Mouse (Mus musculus) thymus, adult 2 months (tissue): ENCODE results near the gene Gpc6. TPM values are rescaled to one million over a fixed set of nuclear protein-coding genes. Genes with fewer than 3 reads are reported as not detected.

Source experiments
- DNase-seq: peaks from one replicate; pipeline ENCODE4 v3.0.0; 2021
- H3K27ac ChIP-seq: fragments of 200-500 bp; 2 replicates; pipeline ENCODE4 v1.5.1; 2012; ENCODE audit warnings: low read length, control low read depth; ENCODE audit not compliant: control insufficient read depth, insufficient read depth
- H3K27me3 ChIP-seq: fragments of 200-500 bp; 2 replicates; pipeline ENCODE4 v1.6.1; 2012; ENCODE audit warnings: mild to moderate bottlenecking, low read length, moderate library complexity, mixed read lengths; ENCODE audit not compliant: control insufficient read depth, insufficient read depth
- H3K36me3 ChIP-seq: fragments of 200-500 bp; 2 replicates; pipeline ENCODE4 v1.6.1; 2012; ENCODE audit warnings: mild to moderate bottlenecking, low read length, moderate library complexity; ENCODE audit not compliant: control insufficient read depth, insufficient read depth
- H3K4me1 ChIP-seq: fragments of 200-500 bp; replicated peaks from 2 replicates; pipeline ENCODE4 v1.6.1; 2012; ENCODE audit warnings: low read length; ENCODE audit not compliant: control insufficient read depth, insufficient read depth
- H3K4me3 ChIP-seq: fragments of 200-500 bp; 2 replicates; pipeline ENCODE4 v1.5.1; 2012; ENCODE audit warnings: mild to moderate bottlenecking, low read length, control low read depth, moderate library complexity; ENCODE audit not compliant: control insufficient read depth, insufficient read depth
- CTCF ChIP-seq: fragments of 200-500 bp; IDR thresholded peaks from 2 replicates; pipeline ENCODE4 v1.5.1; 2012; ENCODE audit warnings: mild to moderate bottlenecking, control low read depth, low read length, moderate library complexity, borderline replicate concordance; ENCODE audit not compliant: control insufficient read depth, poor library complexity, insufficient read depth; ENCODE audit errors: extremely low read depth
- POLR2A ChIP-seq: fragments of 200-500 bp; IDR thresholded peaks from 2 replicates; pipeline ENCODE4 v1.6.1; 2012; ENCODE audit warnings: mild to moderate bottlenecking, low read length, control low read depth, moderate library complexity; ENCODE audit not compliant: control insufficient read depth, poor library complexity, insufficient read depth; ENCODE audit errors: extremely low read depth
- WGBS: fragments of 180-500 bp; shearing (Covaris S2); methylation state at CpG from one replicate; pipeline ENCODE4 v1.1.7; 2018; 5-methylcytosine and 5-hydroxymethylcytosine counted together
- polyA plus RNA-seq: library from polyadenylated mRNA; depleted of rRNA; stranded (reverse); fragments of >200 nt; gene quantifications from 2 replicates; pipeline ENCODE4 v1.2.3, GENCODE M21; 2012

Gene Gpc6
- polyA plus RNA-seq, 1 experiment, result 1.5 TPM

DNA sequence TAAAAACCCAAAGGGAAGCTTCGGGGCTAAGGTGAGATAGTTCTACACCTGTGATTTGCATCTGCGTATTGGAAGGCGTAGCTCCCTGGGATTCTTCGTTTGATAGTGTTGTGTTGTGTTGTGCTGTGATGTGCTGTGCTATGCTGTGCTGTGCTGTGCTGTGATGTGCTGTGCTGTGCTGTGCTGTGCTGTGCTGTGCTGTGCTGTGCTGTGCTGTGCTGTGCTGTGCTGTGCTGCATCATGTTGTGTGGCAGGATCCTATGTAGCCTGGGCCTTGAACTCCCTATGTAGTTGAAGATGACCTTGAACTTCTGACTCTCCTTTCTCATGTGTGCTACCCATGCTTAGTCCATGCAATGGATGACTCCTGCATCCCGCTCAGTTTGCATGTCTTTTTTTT is 994.5 kb downstream of the Gpc6 start:
- TF ChIP-seq CTCF (no peak), POLR2A (no peak)
- 94% methylated on average over 5 of the region's 5 CpGs for WGBS

GRCm38 (mm10) chr14:117921393-117922014 is 996.4 kb downstream of the Gpc6 start:
- no peak for DNase-seq
- Histone ChIP-seq H3K27me3 (no peaks in the 10 kb centered on the region), H3K4me3 (no peak overlapping the region), H3K36me3 (no peaks in the 10 kb centered on the region), H3K4me1 (no peaks in the 10 kb centered on the region), H3K27ac (no peak overlapping the region)
- TF ChIP-seq POLR2A (no peak), CTCF (no peak)
- 91% methylated on average over 18 of the region's 18 CpGs for WGBS

More for the DNA sequence above, 994.5 kb downstream of the Gpc6 start:
- Histone ChIP-seq H3K4me1 (no peaks in the 10 kb centered on the region), H3K4me3 (no peak overlapping the region), H3K36me3 (no peaks in the 10 kb centered on the region), H3K27ac (no peak overlapping the region), H3K27me3 (no peaks in the 10 kb centered on the region)
- no peak for DNase-seq

- no peak for TF ChIP-seq CTCF
- no peak for TF ChIP-seq POLR2A
- no peaks in the 10 kb centered on the region for H3K4me1 ChIP-seq
- H3K27me3 ChIP-seq, result no peaks in the 10 kb centered on the region
- WGBS, result 90% methylated on average over 8 of the region's 8 CpGs
- DNase-seq, result no peak
- no peaks in the 10 kb centered on the region for H3K36me3 ChIP-seq
- no peak overlapping the region for H3K4me3 ChIP-seq
- no peak overlapping the region for H3K27ac ChIP-seq
Observed at GRCm38 (mm10) chr14:117923667-117924066, 998.6 kb downstream of the Gpc6 start.

DNA sequence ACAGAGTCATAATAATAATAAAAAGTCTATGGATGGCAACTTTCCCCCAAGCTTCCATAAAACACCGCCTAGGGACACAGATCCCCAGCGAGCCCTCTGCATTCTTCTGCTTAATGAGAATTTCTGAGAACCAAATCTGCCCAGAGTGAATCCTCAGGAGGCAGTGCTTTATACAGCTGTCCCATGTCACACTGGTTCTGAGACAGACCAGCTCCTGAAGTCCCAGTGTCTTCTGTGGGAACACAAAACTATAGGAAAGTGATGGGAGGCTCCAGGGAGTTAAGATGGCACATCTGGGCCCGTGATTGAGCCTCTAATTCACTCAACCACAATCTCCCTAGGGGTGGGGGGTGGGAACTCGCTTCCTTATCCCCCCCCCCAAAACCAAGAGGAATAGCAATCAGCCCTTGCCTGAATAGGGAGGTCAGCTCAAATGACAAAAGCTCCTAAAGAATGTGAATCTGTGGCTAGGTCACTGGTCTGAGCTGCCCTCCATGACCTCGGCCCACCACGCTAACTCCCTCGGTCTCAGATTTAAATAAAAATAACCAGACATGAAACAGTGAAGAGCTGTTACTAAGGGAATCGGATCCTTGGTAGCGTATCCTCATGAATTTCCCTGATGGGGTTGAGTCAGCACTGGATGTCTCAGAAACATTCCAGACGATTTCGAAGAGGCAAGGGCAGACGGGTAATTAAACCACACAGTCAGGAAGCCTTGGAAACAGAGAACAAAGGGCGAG is 1005.2 kb downstream of the Gpc6 start:
- Histone ChIP-seq H3K27me3 (no peaks in the 10 kb centered on the region), H3K36me3 (no peaks in the 10 kb centered on the region), H3K4me1 (no peaks in the 10 kb centered on the region), H3K4me3 (no peak overlapping the region), H3K27ac (no peak overlapping the region)
- no peak for DNase-seq
- WGBS, result 78% methylated on average over 13 of the region's 13 CpGs
- no peak for TF ChIP-seq POLR2A
- no peak for TF ChIP-seq CTCF

GRCm38 (mm10) chr14:117930848-117931816 is 1006.0 kb downstream of the Gpc6 start:
- Histone ChIP-seq H3K4me3 (no peak overlapping the region), H3K36me3 (no peaks in the 10 kb centered on the region), H3K27me3 (no peaks in the 10 kb centered on the region), H3K27ac (no peak overlapping the region), H3K4me1 (no peaks in the 10 kb centered on the region)
- TF ChIP-seq CTCF (no peak), POLR2A (no peak)
- 88% methylated on average over 16 of the region's 16 CpGs for WGBS
- no peak for DNase-seq
